Mouse (Mus musculus) brain, embryonic 18.5 days (tissue): ENCODE measurements at regions not wholly inside any gene's neighbourhood (a gene's known extent, or its start where the extent isn't known, plus 50 kb on each side); places are given as distances from the start of the nearest gene placed in this dataset.

ENCODE experiments used
- DNase-seq: peaks from one replicate; pipeline ENCODE4 v3.0.0-alpha.2; 2012; ENCODE audit warnings: low read depth, low spot score

DNA sequence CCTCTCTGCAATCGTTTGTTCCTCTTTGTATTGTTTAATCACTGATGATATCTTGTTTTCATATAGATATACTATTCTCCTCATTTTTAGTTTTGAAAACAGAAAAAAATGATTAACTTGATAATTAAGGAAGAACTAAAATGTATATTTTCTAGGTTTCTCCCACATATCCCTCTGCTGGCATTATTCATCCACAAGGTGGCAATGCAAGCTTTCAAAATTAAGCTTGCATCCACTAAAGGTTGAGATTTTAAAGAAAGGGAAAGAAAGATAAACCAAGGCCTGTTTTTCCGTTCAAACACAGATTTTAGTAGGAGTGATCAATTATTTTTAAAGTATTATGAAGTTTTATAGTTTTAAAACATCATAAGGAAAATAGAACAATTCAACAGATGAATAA, 135.1 kb upstream of the Cldn34c4 start:
- DNase-seq: peak; percentile 8

- no peak for DNase-seq
Observed at GRCm38 (mm10) chrX:127844018-127844417, 107.7 kb upstream of the Cldn34c4 start.
